Mouse (Mus musculus): ENCODE measurements around the gene Cmtm5.

GRCm38 (mm10) chr14:54950493-54950892 lies 14.4 kb downstream of the Cmtm5 start:
- TF ChIP-seq CTCF (conservative IDR thresholded peaks at IDR 0.05 in 1 of 2, IDR thresholded peaks at IDR 0.05 in 1 of 2; ENCODE audit: low read depth in 2 of 2, low read length in 2 of 2), result no peak
- no peak for TF ChIP-seq NRF1 (IDR thresholded peaks at IDR 0.05; ENCODE audit: low read depth, low read length)
- no peak for TF ChIP-seq MAX (IDR thresholded peaks at IDR 0.05; ENCODE audit: low read length)
- TF ChIP-seq MEF2A (IDR thresholded peaks at IDR 0.05; ENCODE audit: borderline replicate concordance, low read depth, low read length), result no peak
- no peak for TF ChIP-seq TCF12 (IDR thresholded peaks at IDR 0.05; ENCODE audit: low read depth, low read length)
- no peak for TF ChIP-seq IRF4 (IDR thresholded peaks at IDR 0.05; ENCODE audit: low read depth, low read length)
- TF ChIP-seq RAD21 (IDR thresholded peaks at IDR 0.05; ENCODE audit: low read depth, low read length), result no peak
- TF ChIP-seq MAFK (IDR thresholded peaks at IDR 0.05; ENCODE audit: insufficient replicate concordance, low read length), result no peak
- TF ChIP-seq MAZ (IDR thresholded peaks at IDR 0.05; ENCODE audit: low read depth, low read length), result no peak
- TF ChIP-seq CHD2 (IDR thresholded peaks at IDR 0.05; ENCODE audit: low read length), result no peak
- no peak for TF ChIP-seq POLR2A (IDR thresholded peaks at IDR 0.05; ENCODE audit: low read depth, low read length)
- TF ChIP-seq BHLHE40 (IDR thresholded peaks at IDR 0.05; ENCODE audit: low read depth, low read length), result no peak
- TF ChIP-seq MYC (IDR thresholded peaks at IDR 0.05; ENCODE audit: low read depth, low read length), result no peak
- no peak for TF ChIP-seq GABPA (IDR thresholded peaks at IDR 0.05; ENCODE audit: insufficient replicate concordance, low read depth, low read length)
